Mouse (Mus musculus) urinary bladder, postnatal 25 days (tissue): Measurements from ENCODE around the gene Srbd1.
A peak's percentile ranks its signal among the peaks of the same experiment; 100 is the strongest.

Experiments
- DNase-seq: peaks from one replicate; pipeline ENCODE4 v3.0.0; 2022; ENCODE audit warnings: low spot score

Gene Srbd1

DNA sequence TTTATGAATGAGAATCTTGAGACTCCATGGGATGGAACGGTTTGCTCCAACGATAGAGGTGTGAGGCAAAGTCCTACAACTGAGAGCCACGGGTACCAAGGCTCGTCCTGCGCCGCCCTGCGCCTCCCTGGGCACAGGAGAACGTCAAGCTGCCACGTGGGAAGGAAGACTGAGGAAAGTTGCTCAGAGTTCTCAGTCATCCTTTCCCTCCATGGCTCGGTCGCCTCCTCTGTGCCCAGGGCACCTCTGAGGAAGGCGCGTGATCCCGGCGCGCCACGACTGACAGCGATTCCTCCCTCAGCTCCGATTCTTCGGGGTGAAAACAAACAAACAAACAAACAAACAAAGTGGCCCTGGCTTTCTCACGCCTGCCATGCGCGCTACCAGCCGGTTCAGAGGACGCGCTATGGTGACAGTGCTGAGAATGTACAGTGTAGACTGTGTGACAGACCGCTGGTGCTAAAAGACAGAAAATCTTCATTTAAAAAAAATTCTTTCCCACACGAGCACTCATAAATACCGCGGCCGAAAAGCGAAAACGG lies 367 bp downstream of the Srbd1 start:
- no peak for DNase-seq

DNA sequence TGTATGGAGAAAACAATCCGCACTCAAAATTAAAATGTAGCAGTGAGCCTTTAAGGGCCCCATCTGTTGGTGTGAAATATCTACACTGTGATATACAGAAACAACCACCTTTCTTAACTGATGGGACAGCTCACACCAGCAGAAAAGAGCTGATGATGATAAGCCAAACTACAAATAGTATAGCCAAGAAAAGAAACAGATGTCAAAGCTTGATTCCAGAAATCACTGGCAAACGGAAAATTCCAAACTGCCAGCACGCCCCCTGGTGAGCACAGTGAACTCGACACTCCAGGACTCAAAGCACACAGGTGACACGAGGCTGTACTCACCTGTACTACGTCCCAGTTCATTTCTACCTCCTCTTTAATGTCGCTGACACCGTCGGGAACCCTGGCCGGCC lies 9.1 kb downstream of the Srbd1 start:
- no peak for DNase-seq

DNA sequence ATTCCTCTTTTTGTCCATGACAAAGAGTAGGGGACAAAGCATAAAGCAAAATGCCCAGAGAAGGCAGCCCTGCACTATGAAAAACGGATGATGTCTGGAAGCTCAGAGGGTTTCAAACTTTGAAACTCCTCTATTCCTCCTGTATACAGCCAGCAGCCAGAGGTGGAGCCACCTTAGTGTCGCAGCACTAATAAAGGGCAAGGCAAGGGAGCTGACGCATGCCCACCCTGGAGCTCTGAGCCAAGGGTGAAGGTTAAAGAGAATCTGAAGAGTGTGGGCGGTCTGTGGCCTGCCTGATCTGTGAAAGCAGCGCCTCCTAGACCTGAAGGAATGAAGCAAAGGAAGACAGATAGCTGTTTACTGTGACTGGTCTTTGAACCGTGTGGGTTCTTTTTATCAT lies 10.5 kb downstream of the Srbd1 start:
- DNase-seq = no peak

DNA sequence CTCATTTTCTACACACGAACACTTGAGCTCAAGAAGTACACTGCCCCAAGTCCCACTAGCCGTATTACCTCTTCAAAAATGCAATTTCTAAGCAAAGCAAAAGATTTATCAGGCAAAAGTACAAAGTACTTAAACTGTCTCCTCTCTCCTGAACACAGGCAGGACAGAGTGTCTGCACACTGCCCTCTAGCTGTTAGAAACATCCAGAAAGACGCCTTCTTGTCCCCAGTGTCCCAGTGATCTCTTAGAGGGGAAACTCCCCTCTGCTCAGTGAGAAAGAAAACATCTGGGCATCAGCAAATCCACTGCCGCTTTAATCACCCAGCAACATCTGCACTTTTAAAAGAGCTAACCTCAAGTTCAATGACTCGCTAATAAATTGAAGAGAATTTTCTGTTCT lies 12.4 kb downstream of the Srbd1 start:
- DNase-seq = no peak

DNA sequence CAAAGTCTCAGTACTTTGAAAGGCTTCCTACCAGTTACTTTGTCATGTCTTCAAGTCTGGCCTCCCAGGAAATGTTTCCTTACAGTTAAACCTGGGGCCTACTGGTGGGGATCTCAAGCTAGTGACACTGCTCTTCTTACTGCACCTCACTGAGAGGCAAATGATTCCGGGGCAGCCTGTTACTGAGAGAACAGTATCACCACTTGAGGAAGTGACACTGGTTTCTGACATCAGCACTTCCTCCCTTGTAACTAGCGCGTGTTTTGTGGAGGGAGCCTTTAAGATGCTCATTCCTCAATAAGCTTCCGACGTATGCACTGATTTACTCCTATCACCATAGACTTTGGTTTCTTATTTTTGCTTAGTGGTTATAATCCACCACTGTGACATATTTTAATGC lies 16.8 kb downstream of the Srbd1 start:
- no peak for DNase-seq

DNA sequence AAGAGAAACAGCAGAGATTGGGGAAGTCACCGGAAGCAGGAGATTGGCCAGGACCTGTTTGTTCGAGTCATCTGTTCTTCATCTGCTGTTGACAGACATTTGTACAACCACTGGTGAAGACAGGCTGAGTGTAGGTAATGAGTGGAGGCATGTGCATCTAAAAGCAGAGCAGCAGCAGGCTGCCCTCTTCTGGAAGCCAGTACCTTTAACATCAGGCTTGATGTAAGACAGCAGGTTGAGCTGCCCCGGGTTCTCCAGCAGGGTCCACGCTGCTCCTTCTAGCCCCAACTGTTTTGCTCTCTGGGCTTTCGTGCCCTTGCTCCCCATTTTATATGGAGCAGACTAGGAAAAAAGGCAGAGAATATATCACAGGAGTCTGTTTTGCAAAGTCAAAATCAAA lies 19.1 kb downstream of the Srbd1 start:
- no peak for DNase-seq

DNA sequence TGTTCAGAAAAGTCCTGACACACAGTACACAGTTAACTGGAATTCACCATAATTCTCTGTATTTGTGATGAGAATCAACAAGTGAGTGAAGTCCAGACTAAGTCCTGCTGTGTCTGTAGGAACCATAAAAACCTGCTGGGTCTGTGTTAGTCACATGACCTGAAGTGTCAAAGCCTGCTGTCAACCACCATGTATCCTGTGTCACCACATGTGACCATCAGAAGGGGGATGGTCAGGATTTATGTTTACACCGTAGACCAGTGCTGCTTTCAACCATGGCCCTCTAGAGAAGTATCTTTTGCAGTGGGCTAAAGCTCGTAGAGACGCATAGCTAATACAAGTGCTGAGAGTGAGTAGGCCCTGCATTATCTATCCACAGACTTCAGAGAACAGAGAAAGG lies 21.8 kb downstream of the Srbd1 start:
- DNase-seq = no peak

DNA sequence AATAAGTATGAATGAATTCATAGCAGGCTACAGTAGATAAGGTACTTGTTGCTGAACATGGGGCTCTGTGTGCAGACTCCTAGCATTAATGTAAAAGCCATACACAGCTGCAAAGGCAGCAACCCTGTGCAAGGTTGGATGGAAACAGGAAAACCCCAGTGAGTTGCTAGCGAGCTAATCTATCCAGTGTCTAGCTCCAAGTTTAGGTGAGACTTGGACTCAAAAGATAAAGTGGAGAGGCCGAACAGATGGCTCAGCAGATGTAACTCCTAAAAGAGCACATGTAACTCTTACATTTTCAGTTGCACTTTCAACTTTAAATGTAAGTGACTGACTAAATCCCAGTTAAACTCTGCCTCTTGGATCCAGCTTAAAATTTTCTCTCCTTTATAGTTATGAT lies 48.1 kb downstream of the Srbd1 start:
- DNase-seq = no peak

DNA sequence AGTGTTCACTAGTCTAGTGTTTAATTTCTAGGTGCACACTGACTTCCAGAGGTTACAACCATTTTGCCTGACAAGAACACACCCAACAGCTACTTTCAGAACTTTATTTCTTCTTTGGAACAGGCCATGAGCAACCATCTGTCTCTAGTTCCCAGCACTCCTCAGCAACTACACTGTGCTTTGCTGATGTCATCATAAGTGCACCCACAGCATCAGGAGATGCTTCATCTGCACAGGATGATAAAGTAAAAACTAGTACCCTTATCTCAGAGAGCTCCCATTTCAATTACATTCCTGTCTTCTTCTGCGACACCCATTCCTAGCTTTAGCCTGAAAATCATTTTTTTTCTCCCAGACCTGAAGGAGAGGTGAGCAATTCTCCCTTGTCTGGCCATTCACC lies 51.9 kb downstream of the Srbd1 start:
- no peak for DNase-seq

DNA sequence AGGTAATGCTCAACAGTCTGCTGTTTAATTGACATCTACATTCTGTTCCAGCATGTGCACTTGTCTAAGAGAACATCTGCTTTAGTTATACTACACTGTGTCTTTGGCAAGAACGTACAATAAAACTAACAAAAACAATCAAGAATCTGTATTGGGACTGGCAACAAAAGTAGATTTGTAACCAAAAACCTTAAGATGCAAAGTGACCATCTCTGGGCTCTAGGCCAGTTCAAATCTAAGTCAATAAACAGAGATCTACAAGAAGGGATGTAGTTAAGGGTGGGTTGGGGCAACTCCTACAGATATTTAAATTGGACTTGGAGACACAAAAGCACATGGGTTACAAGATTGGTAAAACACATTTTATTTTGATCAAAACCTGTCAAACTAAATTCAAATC lies 53.3 kb downstream of the Srbd1 start:
- no peak for DNase-seq

DNA sequence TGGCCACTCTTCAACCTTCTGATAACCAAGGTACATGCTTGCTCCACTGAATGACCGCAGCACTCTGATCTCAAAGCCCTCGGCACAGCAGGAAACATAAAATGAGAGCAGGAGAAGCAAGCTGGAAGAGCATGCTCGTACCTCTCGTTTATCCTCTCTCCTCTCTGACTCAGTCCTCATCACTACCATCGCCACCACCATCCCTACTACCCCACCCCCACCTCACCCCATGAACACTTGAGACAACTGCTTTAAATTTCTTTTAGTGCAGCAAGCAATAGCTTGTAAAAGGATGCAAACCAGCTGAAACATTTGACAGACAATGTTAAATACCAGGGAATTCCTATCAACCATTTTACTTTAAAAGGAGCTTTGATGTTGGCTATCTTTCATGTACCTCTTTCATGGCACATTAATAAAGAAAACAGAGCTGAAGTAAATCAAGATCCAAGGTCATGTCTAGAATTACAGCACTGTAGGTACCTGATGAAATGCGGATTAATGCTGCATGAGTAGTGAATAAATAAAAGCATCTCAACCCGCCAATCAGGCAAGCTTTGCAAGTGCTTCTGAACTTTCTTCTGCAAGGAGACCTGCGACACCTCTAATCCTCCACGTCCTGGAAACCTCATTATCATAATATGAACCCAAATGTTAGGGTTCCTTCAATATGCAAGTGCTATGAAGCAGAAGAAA lies 54.9 kb downstream of the Srbd1 start:
- DNase-seq = no peak

DNA sequence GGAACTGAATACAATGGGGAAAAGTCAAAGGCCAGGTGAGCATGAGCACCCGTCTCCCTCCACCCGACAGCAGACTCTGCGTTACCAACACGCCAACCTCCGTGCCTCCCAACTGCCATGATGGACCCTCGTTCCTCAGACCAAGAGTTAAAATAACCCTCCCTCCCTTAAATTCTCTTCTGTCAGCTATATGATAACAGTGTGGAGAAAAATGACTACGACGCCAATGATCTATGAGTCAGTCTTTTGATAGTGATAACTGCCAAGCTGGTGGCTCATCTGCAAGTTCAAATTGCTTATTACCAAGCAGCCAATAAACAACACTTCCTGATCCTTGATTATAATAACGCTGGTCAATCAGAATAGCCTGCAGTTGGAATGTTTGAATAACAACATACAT lies 57.1 kb downstream of the Srbd1 start:
- DNase-seq = no peak

DNA sequence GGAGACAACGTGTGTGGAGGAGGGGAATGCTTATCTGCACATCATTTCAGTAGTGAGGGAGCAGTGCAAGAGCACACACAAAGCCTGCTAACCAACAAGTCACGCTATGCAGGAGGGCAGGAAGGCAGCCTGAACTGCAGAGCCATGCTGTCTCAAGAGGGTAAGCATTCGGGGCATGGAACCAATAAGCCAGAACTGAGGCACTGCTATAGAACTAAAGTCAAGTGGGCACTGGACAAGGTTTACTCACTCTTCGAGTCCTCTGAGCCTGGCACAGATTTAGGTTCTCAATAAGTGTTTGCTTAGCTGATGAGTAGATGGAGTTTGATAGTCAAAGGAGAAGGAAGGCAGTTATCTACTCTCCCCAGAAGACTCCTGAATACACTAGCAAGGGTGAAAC lies 58.8 kb downstream of the Srbd1 start:
- DNase-seq = no peak

DNA sequence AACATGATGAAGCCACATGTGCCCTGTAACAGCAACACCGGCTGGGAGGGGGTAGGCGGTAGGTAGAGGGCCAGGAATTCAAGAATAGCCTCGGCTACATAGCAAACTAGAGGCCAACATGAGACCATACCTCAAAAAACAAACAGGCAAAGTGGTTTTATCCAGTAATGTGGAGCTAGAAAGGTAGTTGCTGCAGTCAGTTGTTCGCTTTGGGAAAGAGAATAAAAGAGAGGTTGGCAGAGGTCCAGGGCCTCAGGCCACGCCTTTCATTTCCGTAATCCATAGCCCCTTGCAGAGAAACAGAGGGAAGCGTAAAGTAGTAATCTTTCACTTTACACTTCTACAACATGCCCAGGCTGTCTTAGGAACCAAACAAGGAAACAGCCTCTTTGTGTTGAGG lies 61.8 kb downstream of the Srbd1 start:
- no peak for DNase-seq

DNA sequence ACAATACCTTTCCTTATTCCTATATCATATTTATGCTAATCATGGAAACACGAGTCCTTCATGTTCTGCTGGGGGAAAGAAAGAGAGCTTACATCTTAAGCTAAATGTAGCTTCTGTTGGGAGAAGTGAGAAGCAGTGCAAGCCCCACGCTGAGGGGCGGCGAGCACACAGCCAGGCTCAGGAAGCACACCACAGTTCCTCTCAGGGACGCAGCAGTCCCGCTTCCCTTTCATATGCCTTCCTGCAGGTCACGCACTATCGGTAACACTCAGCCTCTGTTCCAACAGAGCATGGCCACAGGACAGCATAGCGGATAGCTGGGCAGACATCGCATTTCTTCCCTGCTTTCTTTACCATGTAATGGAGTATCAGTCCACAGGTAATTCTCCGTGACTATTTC lies 66.9 kb downstream of the Srbd1 start:
- DNase-seq = no peak

DNA sequence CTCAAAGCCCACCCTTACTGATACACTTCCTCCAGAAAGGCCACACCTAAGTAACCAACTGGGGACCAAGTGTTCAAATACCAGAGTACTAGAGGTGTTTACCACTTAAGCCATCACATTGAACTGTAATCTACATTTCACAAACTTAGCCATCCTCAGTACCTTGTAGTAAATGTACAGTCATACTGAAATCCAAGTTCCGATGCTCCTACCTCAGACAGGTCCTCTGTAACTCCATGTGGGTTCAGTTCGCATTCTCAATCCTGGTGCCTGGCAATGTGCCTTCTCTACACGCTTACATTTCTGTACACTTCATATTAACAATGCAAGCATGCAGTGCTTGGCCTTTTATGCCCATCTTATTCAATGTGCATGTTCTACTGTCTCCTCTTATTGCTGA lies 77.5 kb downstream of the Srbd1 start:
- DNase-seq = no peak

DNA sequence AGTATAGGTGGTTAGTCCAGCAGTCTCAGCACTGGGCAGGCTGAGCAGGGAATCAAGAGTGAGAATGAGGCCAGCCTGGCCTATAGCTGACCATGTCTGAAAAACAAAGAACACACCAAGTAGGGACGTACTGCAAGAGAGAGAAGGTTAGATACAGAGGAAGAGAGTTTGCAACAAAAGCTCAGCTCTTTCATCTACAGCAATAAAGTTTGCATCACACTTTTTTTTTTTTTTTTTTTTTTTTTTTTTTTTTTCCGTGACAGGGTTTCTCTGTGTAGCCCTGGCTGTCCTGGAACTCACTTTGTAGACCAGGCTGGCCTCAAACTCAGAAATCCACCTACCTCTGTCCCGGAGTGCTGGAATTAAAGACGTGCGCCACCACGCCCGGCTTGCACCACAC lies 79.1 kb downstream of the Srbd1 start:
- no peak for DNase-seq

DNA sequence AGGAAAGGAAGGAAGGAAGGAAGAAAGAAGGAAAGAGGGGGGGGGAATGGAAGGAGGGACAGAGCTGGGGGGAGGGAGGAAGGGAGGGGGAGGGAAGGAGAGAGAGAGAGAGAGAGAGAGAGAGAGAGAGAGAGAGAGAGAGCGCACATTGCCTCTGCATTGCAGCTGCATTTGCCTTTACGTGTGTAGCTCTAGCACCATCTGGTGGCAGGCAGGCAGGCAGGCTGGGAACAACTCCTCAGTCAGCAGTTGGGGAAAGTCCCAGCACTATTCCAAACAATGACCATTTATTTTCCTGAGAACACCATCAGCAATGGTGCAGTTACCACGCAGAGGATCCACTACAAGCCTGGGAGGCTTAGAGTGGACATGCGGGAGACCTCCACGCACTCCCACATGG lies 81.5 kb downstream of the Srbd1 start:
- peak; percentile 52 for DNase-seq

DNA sequence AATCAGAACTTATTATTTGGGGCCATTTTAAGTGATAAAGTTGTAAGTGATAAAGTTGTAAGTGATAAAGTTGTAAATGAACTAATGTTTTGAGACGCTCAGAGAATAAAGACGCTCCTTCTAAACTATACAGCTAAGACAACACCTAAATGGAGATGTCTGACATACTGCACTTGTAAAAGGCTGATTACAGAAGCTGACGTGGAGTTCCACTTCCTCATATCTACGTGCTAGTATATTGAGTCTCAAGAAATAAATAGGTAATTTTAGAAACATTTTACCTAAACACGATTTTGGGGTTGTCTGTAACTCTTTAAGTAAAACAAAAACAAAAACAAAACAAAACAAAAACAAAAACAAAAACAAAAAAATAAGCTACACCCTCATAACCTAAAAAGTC lies 84.1 kb downstream of the Srbd1 start:
- no peak for DNase-seq

DNA sequence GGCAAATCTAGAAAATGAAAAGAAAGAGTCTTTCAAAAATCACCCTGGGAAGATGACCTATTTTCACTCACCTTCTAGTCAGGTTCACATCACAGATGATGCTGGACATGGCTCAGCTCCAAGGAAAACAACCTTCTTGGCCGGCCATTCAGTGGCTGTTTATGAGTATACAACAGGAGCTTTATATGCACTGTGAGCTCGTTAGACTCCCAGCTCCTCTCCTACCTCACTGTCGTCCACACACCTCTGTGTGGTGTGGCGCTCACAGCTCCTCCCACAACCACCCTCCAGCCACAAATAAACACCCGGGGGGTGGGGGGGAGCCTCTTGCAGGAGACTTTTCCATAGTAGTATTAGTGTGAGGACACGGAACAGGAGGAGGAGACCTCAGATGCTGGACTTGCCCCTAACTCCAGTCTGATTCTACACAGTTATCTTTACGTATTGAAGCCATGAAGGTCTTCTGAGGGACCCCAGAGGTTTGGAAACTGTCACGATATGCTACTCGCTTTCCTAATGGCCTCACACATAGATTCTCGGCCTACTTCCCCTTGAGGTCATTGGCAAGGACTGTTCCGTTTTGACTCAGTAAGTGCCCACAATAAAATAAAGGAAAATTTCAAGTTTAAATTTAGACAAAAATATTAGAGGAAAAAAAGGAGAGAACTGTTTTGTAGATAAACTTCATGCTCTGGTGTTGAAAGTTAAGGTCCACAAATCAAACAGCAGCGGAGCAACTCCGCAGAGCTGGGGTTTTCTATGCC lies 104.6 kb downstream of the Srbd1 start:
- DNase-seq = no peak

DNA sequence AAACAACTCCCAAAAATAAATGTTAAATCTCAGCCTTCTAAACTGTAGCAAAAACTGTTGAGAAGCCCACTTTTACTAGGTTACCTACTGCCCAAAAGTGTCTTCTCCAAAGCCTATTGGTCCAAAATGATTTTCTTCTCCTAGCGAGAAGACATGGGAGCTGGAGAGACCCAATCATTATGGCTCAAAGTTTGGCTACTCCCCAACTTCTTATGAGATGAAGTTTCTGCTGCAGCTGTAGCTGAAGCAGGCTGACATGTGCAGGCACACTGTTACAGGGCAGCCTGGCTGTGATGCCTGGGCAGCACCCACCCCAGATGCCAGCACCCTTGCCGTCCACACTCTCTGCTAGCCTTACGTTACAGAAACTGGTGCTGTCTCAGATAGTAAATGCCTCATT lies 105.2 kb downstream of the Srbd1 start:
- DNase-seq = no peak

DNA sequence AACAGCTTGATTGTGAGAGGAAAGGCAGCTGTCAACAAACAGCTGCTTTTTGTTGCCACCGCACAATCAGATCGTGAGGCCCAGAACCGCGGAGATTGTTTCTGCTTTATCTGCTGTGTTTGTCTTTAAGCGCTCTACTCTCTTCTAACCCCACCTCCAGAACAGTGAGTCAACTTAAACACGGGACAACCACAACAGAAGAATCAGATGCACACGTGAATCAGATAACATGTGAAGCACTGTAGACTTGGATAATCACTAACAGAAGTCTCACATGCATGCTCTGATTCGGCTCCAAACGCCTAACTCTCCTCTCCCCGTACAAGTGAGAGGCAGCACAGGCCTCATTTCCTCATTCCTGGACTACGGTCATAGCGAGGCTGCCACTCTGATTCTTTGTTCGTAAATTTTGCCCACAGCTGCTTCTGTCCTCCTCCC lies 106.7 kb downstream of the Srbd1 start:
- no peak for DNase-seq

DNA sequence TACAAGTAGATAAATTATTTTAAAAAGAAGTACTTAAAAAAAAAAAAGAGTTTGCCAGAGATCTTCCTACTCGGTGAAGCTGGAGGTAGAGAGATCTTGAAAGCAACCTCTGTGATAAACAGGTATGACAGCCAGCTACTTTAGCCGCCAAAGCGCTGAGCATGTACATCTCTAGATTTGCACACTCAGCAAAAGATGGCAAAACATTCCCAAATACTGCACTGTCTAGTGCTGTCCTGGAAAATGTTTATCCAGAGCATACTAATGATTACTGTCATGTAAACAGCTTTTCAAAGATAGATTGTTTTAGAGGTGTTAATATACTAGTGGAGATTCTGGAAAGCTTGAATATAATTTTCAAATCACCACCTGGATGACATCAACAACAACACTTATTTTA lies 109.4 kb downstream of the Srbd1 start:
- DNase-seq = no peak

DNA sequence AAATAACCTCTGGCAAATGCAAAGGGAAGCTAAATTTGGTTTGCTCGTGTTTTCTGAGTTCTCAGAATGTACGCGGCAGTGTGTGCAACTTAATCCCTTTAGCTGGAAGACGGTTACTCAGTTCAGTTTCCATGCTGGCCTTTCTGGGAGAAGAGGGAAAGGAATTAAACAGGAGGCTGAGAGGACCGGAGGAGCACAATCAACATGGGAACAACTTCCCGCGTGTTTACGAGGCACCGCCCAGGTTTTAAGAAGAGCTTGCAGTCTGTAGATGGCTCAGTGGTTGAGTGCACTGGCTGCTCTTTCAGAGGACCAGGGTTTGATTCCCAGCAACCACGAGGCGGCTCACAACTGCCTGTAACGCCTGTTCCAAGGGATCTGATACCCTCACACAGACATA lies 109.8 kb downstream of the Srbd1 start:
- no peak for DNase-seq
